Mouse (Mus musculus) ES-E14 (cell line): Measurements from ENCODE around the gene Psmb1. TPM values are rescaled to one million over a fixed set of nuclear protein-coding genes. Genes with fewer than 3 reads are reported as not detected.

ENCODE experiments used
- DNase-seq: peaks from one replicate; pipeline ENCODE4 v3.0.0-alpha.2; 2013; ENCODE audit warnings: low read depth, low spot score
- H3K27ac ChIP-seq: 2 replicates; pipeline ENCODE4 v1.5.1; 2012; ENCODE audit warnings: low read depth, mild to moderate bottlenecking, low read length, moderate library complexity, mixed read lengths; ENCODE audit not compliant: poor library complexity, insufficient read depth, severe bottlenecking
- H3K36me3 ChIP-seq: 2 replicates; pipeline ENCODE4 v1.6.1; 2012; ENCODE audit warnings: mild to moderate bottlenecking, low read length, moderate library complexity, mixed read lengths; ENCODE audit not compliant: control insufficient read depth, poor library complexity, insufficient read depth, severe bottlenecking
- H3K4me1 ChIP-seq, 2 experiments: fragments of 150-350 bp in 1 of 2; sonication (generic) in 1 of 2; 2 replicates each; pipeline ENCODE4 v1.6.1; 2012; ENCODE audit warnings: low read length in 2 of 2, mild to moderate bottlenecking in 1 of 2, mixed read lengths in 1 of 2; ENCODE audit not compliant: control insufficient read depth in 2 of 2, insufficient read depth in 2 of 2, poor library complexity in 1 of 2
- H3K4me3 ChIP-seq, 2 experiments: fragments of 150-350 bp in 1 of 2; sonication (generic) in 1 of 2; 2 replicates each; pipeline ENCODE4 v1.5.1; 2012; ENCODE audit warnings: low read length in 2 of 2, low read depth in 1 of 2, mild to moderate bottlenecking in 1 of 2, mixed read lengths in 1 of 2; ENCODE audit not compliant: insufficient read depth in 1 of 2, poor library complexity in 1 of 2, severe bottlenecking in 1 of 2
- H3K9ac ChIP-seq: 2 replicates; pipeline ENCODE4 v1.6.1; 2012; ENCODE audit warnings: low read depth, mild to moderate bottlenecking, low read length, mixed read lengths; ENCODE audit not compliant: poor library complexity, insufficient read depth, severe bottlenecking
- H3K9me3 ChIP-seq: fragments of 150-350 bp; sonication (generic); 2 replicates; pipeline ENCODE4 v1.6.1; 2012; ENCODE audit warnings: low read depth, mild to moderate bottlenecking, low read length; ENCODE audit not compliant: control insufficient read depth, insufficient read depth
- CHD2 ChIP-seq: IDR thresholded peaks from 2 replicates; pipeline ENCODE4 v1.6.1; 2014; ENCODE audit warnings: mild to moderate bottlenecking, low read depth, low read length, inconsistent platforms
- HCFC1 ChIP-seq: IDR thresholded peaks from 2 replicates; pipeline ENCODE4 v1.6.1; 2012; ENCODE audit warnings: low read length, inconsistent platforms, borderline replicate concordance; ENCODE audit not compliant: insufficient read depth
- MAFK ChIP-seq: IDR thresholded peaks from 2 replicates; pipeline ENCODE4 v1.6.1; 2014; ENCODE audit warnings: mild to moderate bottlenecking, low read depth, low read length, inconsistent platforms; ENCODE audit not compliant: insufficient read depth
- ZC3H11A ChIP-seq: IDR thresholded peaks from 2 replicates; pipeline ENCODE4 v1.6.1; 2012; ENCODE audit warnings: low read depth, mild to moderate bottlenecking, inconsistent platforms, low read length, borderline replicate concordance
- ZNF384 ChIP-seq: IDR thresholded peaks from 2 replicates; pipeline ENCODE4 v1.6.1; 2012; ENCODE audit warnings: low read depth, low read length, inconsistent platforms
- in situ Hi-C, 2 experiments: fragments of 600-800 bp; cut with MboI; formaldehyde crosslinking; loops; one replicate each; pipeline ENCODE4 v1.15.1; 2025; ENCODE audit warnings: low sequenced_read_pairs in 2 of 2, inconsistent platforms in 1 of 2; ENCODE audit not compliant: unreplicated experiment in 2 of 2
- total RNA-seq: library from RNA; depleted of rRNA; stranded (reverse); fragments of 300-350 nt; gene quantifications from 2 replicates; pipeline ENCODE4 v1.2.3, GENCODE M21; 2012

The Psmb1 gene
- total RNA-seq, 1 experiment, result 189 TPM

DNA sequence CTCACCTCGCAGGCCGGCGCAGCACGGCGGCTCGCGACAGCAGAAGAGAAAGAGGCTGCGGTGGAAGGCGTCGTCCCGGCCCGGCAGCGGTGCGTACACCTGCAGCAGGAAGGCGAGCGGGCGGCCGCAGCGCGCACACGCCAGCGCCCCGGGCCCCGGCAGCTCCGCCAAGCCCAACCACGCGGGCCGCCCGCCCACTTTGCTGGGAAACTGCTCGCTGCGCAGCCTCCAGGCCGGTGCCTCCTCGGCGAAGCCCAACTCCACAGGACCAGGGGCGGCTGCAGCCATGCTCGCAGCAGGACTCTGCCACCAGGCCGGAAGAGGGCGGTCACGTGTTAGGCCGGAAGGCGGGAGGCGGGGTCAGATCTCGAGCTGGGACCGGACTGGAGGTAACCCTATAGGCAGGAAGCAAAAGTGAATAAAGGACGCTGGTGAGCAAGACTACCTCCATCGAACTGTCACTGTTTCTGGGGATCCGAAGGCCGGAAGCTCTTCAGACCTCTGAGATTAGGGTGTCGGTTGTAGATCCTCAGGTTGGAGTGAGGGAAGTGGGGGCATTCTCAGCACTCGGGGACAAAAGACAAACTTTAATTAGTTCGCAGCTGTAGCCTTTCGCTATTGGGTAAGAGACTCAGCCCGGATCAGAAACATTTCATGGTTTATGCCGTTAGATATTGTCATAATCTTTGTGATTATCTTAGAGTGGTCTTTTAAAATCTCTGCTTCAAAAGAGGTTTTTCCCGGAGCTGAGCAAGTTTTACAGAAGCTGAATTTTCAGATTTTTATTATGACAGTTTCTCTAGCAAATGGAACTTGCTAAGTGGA, 27.6 kb upstream of the Psmb1 start, which contains the start of gene Pdcd2:
Gene Pdcd2 (minus strand): TSS at position 316 of the 825 bp plus-strand sequence.
- H3K4me1 ChIP-seq, result 0 out of 4 replicates have a peak, but pooled peaks cover 0 to 3% of the 10 kb centered on the region in 2 experiments
- H3K9me3 ChIP-seq, result no peaks in the 10 kb centered on the region
- no peak for TF ChIP-seq ZNF384
- TF ChIP-seq HCFC1, result peak; percentile 53; the same call in 1 of the 2 replicates
- H3K9ac ChIP-seq, result peak within 1 kb of the TSS; percentile 91
- H3K27ac ChIP-seq, result 0 out of 2 replicates have a peak within 1 kb of the TSS, but pooled peaks have one; percentile 10
- peaks cover 9% of the 10 kb centered on the region for H3K36me3 ChIP-seq
- DNase-seq, result peak; percentile 91
- in situ Hi-C loops, result no loop called here
- peak within 1 kb of the TSS; percentile 69 to 88 for H3K4me3 ChIP-seq

GRCm38 (mm10) chr17:15526304-15526703, 26.8 kb upstream of the Psmb1 start:
- H3K4me1 ChIP-seq, result 0 out of 4 replicates have a peak, but pooled peaks cover 0 to under 1% of the 10 kb centered on the region in 2 experiments
- peaks cover 13% of the 10 kb centered on the region for H3K36me3 ChIP-seq
- in situ Hi-C loops, result no loop called here
- TF ChIP-seq ZNF384, result no peak
- no peak for TF ChIP-seq HCFC1
- no peak for TF ChIP-seq CHD2
- TF ChIP-seq MAFK, result no peak
- no peak for TF ChIP-seq ZC3H11A
- H3K4me3 ChIP-seq, result peak overlapping the region; percentile 69 to 88
- H3K27ac ChIP-seq, result no peak overlapping the region
- peak overlapping the region; percentile 91 for H3K9ac ChIP-seq
- H3K9me3 ChIP-seq, result no peaks in the 10 kb centered on the region
- no peak for DNase-seq

GRCm38 (mm10) chr17:15518766-15519165, 19.2 kb upstream of the Psmb1 start:
- Histone ChIP-seq H3K9ac (no peak overlapping the region), H3K36me3 (peaks cover 32% of the 10 kb centered on the region), H3K4me3 (no peak overlapping the region), H3K27ac (no peak overlapping the region), H3K9me3 (no peaks in the 10 kb centered on the region), H3K4me1 (no peaks in the 10 kb centered on the region)
- in situ Hi-C loops, result no loop called here
- DNase-seq, result no peak
- TF ChIP-seq MAFK, result no peak
- TF ChIP-seq HCFC1, result no peak
- no peak for TF ChIP-seq ZC3H11A
- TF ChIP-seq CHD2, result no peak
- no peak for TF ChIP-seq ZNF384

GRCm38 (mm10) chr17:15518186-15518585, 18.6 kb upstream of the Psmb1 start:
- DNase-seq, result no peak
- H3K27ac ChIP-seq, result no peak overlapping the region
- no peak overlapping the region for H3K4me3 ChIP-seq
- no peaks in the 10 kb centered on the region for H3K4me1 ChIP-seq
- no peaks in the 10 kb centered on the region for H3K9me3 ChIP-seq
- H3K9ac ChIP-seq, result no peak overlapping the region
- H3K36me3 ChIP-seq, result peaks cover 35% of the 10 kb centered on the region
- in situ Hi-C loops, result no loop called here
- no peak for TF ChIP-seq MAFK
- no peak for TF ChIP-seq HCFC1
- TF ChIP-seq ZC3H11A, result no peak
- no peak for TF ChIP-seq ZNF384
- TF ChIP-seq CHD2, result no peak
